Mouse (Mus musculus) mesoderm, embryonic 11.5 days (tissue): ENCODE data around the gene Cdsn.

Experiments used
- DNase-seq: peaks from one replicate; pipeline ENCODE4 v3.0.0-alpha.2; 2012; ENCODE audit warnings: low read depth, low spot score

Gene Cdsn

DNA sequence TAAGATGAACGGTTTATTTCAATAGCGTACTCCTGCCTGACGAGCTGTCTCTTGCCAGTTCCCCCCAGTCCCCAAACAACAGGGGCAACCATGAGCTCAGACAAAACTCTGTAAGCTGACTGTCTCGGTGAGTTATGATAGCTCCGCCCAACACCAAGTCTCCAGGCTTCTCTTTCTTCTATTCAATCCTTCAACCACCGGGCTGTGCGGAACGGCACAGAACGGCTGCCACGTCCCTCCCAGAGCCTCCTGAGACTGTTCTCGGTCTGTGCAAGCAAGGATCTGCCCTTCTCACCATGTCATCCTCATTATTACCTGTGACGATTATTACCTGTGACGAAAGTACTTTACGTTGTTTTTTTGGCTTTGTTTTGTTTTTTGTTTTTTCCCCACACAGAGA is 18.9 kb downstream of the Cdsn start:
- no peak for DNase-seq

- no peak for DNase-seq
These were observed 19.5 kb downstream of the Cdsn start for GRCm38 (mm10) chr17:35571477-35571876.

GRCm38 (mm10) chr17:35578211-35578610 is 26.3 kb downstream of the Cdsn start:
- DNase-seq = peak; percentile 94

- no peak for DNase-seq
These were observed 31.0 kb downstream of the Cdsn start for GRCm38 (mm10) chr17:35582900-35583299.

DNA sequence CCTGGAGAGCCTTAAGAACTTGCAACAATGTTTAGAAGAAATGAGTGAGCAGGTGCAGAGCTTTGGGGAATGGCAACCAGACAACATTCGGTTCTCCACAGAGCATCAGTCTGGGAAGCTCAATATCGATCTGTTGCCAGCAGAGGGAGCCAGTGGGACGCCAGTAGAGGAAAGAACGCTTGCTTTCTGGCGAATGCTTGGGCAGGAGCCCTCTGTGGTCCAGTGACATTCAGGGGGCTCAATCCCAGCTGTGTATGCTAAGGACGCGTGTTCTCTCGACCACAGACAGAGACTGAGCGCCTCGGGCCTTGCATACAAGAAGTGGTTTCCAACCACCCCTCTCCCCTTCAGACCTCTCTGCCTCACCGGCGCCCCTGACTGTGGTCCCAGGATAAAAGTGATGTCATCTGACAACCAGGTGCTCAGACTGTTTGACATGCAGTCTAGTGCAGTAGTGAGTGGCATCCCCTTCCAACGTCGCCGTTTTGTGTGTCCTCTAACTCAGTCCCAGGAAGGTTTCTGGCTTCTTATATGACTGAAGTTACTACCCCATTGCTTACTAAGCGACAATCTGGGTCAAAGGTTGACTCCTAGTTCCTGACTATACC is 32.5 kb downstream of the Cdsn start:
- DNase-seq = peak; percentile 80

DNA sequence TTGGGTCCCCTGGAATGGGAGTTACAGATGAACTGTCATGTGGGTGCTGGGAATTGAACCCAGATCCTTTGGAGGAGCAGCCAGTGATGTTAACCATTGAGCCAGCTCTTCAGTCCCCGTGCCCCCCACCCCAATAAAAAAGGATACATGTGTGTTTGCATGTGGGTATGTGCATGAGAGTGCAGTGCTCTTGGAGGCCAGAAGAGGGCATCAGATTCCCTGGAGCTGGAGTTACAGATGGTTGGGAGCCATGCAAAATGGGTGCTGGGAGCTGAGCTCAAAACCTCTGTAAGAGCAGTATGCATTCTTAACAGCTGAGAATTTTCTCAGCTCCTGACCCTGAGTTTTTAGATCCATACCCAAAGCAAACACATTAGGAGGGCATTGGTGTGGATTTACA is 35.4 kb downstream of the Cdsn start:
- DNase-seq = no peak

- no peak for DNase-seq
These were observed 36.5 kb downstream of the Cdsn start for GRCm38 (mm10) chr17:35588387-35588786.

GRCm38 (mm10) chr17:35590410-35591218 is 38.7 kb downstream of the Cdsn start:
- DNase-seq = peak; percentile 90

- no peak for DNase-seq
These were observed 39.3 kb downstream of the Cdsn start for GRCm38 (mm10) chr17:35591219-35591578.

DNA sequence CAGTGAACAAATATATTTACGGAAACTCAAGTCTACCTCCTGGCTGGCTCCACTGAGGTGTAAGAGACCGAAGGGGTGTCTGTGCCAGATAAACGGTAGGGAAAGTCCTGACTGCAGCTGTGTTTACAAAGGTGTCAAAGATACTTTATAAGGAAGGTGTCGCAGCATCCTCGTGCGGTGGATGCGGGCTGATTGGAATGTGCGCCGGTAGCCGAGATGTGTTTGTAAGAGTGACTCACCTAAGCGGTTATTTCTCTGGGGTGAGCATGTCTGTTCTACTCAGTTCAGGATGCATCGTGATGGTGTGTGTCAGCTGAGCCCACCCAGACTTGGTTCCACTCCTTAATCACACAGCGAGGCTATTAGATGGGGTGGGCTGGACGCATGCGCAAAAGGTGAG is 39.8 kb downstream of the Cdsn start:
- no peak for DNase-seq

GRCm38 (mm10) chr17:35592131-35592530 is 40.2 kb downstream of the Cdsn start:
- DNase-seq = no peak

- no peak for DNase-seq
These were observed 41.9 kb downstream of the Cdsn start for GRCm38 (mm10) chr17:35593786-35594185.

DNA sequence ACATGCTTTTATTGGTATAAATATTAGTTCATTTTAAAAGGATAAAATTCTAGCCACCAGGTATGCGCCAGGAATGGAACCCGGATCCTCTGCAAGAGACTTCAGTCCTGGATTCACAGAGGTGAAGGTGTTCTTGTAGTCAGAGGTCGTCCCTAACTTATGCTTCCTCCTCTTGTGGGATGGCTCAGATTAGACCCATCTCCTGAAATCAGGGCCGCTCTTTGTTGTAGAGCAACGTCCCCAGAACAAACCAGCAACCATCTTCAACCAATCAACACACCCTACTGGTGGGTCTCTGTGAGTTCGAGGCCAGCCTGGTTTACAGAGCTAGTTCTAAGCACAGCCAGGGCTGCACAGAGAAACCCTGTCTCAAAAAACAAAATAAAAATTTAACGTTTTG is 42.5 kb downstream of the Cdsn start:
- no peak for DNase-seq

- no peak for DNase-seq
These were observed 45.5 kb downstream of the Cdsn start for GRCm38 (mm10) chr17:35597399-35597798.

DNA sequence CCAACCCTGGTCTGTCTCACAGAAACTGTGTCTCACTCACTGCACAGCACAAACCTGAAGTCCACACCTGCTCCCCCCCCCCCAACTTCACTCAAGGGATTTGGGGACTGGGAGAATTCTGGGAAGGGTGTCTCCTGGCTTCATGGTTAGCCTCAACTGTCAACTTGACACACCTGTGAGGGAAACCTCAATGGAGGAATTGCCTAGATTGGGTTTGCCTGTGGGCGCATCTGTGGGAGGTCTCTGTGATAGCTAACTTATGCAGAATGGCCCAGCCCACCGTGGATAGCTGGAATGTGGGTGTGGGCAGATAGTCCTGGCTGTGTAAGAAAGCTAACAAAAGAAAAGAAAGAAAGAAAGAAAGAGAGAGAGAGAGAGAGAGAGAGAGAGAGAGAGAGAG is 49.3 kb downstream of the Cdsn start, which contains the start of gene Sfta2:
TSS of gene Sfta2 (plus strand) at position 301 of the 400 bp plus-strand sequence.
- no peak for DNase-seq

DNA sequence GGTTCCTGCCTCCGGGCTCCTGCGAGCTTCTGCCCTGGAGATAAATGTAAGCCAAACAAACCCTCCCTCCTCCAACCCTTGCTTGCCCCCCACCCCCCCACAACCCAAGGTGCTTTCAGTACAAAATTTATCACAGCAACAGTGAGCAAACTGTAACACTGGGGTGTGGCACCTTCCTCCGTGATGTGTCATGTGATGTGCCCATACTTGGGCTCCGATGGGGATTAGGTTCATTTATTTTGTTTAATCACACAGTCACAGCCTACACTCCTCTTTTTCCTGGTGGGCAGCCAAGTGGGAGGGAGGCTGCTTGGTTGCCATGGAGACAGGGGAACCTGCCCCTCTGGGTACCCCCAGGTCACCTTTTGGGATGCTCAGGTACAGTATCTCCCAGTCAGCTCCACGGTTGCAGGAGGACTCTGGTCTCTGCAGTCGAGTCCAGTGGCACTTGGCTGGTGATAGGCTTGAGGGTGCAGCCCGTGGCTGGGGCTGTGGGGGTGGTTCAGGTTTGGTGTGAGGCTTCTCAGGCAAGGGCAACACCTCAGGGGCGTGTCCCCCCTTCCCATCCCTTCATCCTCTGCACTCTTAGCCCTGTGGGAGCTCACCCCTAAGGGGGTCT is 49.9 kb downstream of the Cdsn start:
- no peak for DNase-seq
